Mouse (Mus musculus): ENCODE results near the gene Chmp5. TPM values are rescaled to one million over a fixed set of nuclear protein-coding genes. Genes with fewer than 3 reads are reported as not detected.

Gene Chmp5
- polyA plus RNA-seq (2015; fragmentation: Illumina TruSeq; extraction: RNeasy Lipid Tissue Mini Kit (QIAGEN cat#74804); ENCODE audit: insufficient read depth, low read depth, low replicate concordance), result 23.0 TPM

DNA sequence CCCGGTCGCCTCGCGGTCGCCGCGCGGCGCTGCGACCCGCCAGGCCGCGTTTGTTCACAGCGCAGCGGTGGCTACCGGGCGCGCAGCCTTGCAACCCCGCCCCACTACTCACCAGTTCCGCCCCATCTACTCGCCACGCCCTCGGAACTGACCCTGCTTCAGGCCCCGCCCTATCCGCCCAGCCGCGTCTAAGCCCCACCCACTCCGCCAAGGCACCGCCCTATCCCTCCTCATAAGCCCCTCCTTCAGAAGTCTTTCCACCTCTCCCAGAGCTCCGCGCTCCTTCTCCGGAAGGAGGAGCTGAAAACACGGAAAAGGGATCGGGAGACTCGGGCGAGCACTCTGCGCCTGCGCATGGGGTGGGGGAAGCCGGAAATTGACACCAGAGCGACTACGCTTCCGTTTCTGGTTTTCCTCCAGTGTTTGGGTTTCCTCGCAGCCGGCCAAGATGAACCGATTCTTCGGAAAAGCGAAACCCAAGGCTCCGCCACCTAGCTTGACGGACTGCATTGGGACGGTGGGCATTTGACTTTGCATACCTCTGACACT lies at the start of gene Chmp5, which contains the start of gene Bag1:
Gene Chmp5 (plus strand): TSS at position 248 of the 549 bp plus-strand sequence.
Gene Bag1 (minus strand): TSS at position 135 of the 549 bp plus-strand sequence.

DNA sequence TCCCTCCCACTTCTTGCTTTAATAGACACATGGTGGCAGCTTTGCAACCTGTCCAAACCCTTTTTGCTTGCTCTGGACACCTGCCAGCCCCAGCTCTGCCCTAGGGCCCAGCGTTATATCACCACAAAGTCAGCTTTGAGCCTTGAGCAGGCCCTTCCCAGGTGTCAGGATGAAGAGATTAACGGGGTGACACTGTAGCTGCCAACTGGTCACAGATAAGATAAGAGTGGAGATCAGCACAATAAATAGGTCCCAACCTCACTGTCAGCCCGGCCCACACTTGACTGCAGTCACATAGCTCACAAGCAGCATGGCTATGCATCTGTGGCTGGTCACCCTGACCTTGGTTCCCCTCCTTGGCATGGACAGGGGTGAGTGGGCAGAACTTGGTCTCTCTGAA lies 28.4 kb upstream of the Chmp5 start, which contains the start of gene Spink4:
Gene Spink4 (plus strand): TSS at position 268 of the 400 bp plus-strand sequence.

DNA sequence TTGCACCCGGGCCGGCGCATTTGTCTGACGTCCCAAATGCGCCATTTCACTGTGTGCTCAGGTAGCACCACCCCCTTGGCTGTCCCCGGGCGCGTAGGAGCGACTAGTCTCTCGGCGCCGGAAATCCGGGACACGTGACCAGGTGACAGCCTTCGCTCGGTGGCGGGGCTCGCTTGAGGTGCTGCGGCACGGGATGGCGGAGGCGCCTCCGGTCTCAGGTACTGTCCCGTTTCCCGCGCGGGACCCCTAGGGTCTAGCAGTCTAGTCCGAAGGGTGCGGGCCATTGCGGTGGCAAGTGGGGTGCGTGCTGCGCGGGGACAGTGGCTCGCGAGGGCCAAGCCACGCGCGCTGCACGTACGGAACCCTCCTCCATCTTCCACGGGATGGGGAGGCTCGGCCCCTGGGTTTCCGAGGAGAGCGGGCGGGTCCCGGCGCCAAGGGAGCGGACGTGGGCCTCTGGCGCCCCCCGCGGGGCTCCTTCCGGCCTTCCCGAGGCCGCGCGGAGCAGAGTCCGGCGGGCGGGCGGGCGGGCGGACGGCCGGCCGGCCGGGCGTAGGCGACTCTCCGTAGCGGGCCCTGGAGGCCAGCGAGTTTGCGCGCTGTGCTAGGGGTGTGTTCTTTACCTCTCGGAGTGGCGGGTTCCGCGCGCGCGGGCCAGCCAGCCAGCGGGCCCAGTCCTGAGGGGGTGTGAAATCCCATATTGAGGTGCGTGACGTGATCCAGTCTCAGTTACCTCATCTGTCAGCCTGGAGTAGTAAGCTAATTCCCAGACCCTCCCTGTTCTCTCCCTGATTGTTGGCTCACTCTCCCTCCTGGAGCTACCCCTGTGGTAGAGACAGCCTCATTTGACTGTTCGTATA lies 22.9 kb downstream of the Chmp5 start, which contains the start of gene Nfx1:
Gene Nfx1 (plus strand): TSS at position 65 of the 860 bp plus-strand sequence.

Other genes with a start within 250 kb of the Chmp5 start
- 2.8 TPM for gene Aptx, start 245.2 kb upstream of the Chmp5 start, polyA plus RNA-seq (2015; fragmentation: Illumina TruSeq; extraction: RNeasy Lipid Tissue Mini Kit (QIAGEN cat#74804); ENCODE audit: insufficient read depth, low read depth, low replicate concordance)
- gene Dnaja1, start 226.3 kb upstream of the Chmp5 start, polyA plus RNA-seq (2015; fragmentation: Illumina TruSeq; extraction: RNeasy Lipid Tissue Mini Kit (QIAGEN cat#74804); ENCODE audit: insufficient read depth, low read depth, low replicate concordance), result 38.2 TPM
- 11.2 TPM for gene Smu1, start 190.5 kb upstream of the Chmp5 start, polyA plus RNA-seq (2015; fragmentation: Illumina TruSeq; extraction: RNeasy Lipid Tissue Mini Kit (QIAGEN cat#74804); ENCODE audit: insufficient read depth, low read depth, low replicate concordance)
- gene B4galt1, start 94.4 kb upstream of the Chmp5 start, polyA plus RNA-seq (2015; fragmentation: Illumina TruSeq; extraction: RNeasy Lipid Tissue Mini Kit (QIAGEN cat#74804); ENCODE audit: insufficient read depth, low read depth, low replicate concordance), result 8.5 TPM
- gene Spink4, start 28.4 kb upstream of the Chmp5 start, polyA plus RNA-seq (2015; fragmentation: Illumina TruSeq; extraction: RNeasy Lipid Tissue Mini Kit (QIAGEN cat#74804); ENCODE audit: insufficient read depth, low read depth, low replicate concordance), result 5.2 TPM
- 69.8 TPM for gene Bag1, start 113 bp upstream of the Chmp5 start, polyA plus RNA-seq (2015; fragmentation: Illumina TruSeq; extraction: RNeasy Lipid Tissue Mini Kit (QIAGEN cat#74804); ENCODE audit: insufficient read depth, low read depth, low replicate concordance)
- 22.6 TPM for gene Nfx1, start 22.5 kb downstream of the Chmp5 start, polyA plus RNA-seq (2015; fragmentation: Illumina TruSeq; extraction: RNeasy Lipid Tissue Mini Kit (QIAGEN cat#74804); ENCODE audit: insufficient read depth, low read depth, low replicate concordance)
- 1.1 TPM for gene Aqp7, start 99.7 kb downstream of the Chmp5 start, polyA plus RNA-seq (2015; fragmentation: Illumina TruSeq; extraction: RNeasy Lipid Tissue Mini Kit (QIAGEN cat#74804); ENCODE audit: insufficient read depth, low read depth, low replicate concordance)
- not detected for gene Aqp3, start 149.8 kb downstream of the Chmp5 start, polyA plus RNA-seq (2015; fragmentation: Illumina TruSeq; extraction: RNeasy Lipid Tissue Mini Kit (QIAGEN cat#74804); ENCODE audit: insufficient read depth, low read depth, low replicate concordance)
- 5.0 TPM for gene Nol6, start 176.0 kb downstream of the Chmp5 start, polyA plus RNA-seq (2015; fragmentation: Illumina TruSeq; extraction: RNeasy Lipid Tissue Mini Kit (QIAGEN cat#74804); ENCODE audit: insufficient read depth, low read depth, low replicate concordance)
- 17.8 TPM for gene Ube2r2, start 187.3 kb downstream of the Chmp5 start, polyA plus RNA-seq (2015; fragmentation: Illumina TruSeq; extraction: RNeasy Lipid Tissue Mini Kit (QIAGEN cat#74804); ENCODE audit: insufficient read depth, low read depth, low replicate concordance)